Mouse (Mus musculus) bone marrow macrophage, adult 2 months (primary cell): ENCODE measurements around the gene Vsir.

ENCODE experiments used
- CTCF ChIP-seq: IDR thresholded peaks from 2 replicates; pipeline ENCODE4 v1.5.1; 2012; ENCODE audit warnings: low read depth, mild to moderate bottlenecking, low read length, moderate library complexity
- POLR2A ChIP-seq: IDR thresholded peaks from 2 replicates; pipeline ENCODE4 v1.6.1; 2012; ENCODE audit warnings: mild to moderate bottlenecking, low read depth, low read length, borderline replicate concordance

GRCm38 (mm10) chr10:60370098-60370497, 23.4 kb downstream of the Vsir start:
- TF ChIP-seq POLR2A (no peak), CTCF (no peak)
